Mouse (Mus musculus): ENCODE data around the gene Cavin1.

DNA sequence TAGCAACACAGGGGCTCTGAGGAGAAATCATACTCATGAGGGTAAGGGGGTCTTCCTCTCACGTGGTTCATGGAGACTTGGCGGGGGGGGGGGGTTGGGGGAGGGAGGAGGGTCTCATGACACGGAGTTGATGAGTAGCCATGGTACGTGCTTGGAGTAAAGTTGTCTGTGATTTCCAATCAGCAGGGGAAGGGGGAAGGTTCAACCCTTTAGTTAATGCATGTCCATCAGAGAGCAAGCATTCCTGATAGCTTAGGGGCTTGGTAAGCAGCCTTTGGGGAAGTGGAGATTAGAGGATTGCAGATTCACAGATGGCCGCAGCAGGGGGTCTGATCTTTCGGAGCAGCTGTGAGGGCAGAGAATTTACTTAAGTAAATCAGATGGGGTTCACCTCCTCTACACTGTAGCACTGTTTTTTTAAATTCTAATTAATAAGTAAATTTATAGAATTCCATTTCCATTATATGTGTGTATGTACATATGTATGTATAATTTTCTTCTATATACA lies 20.4 kb upstream of the Cavin1 start:
- TF ChIP-seq CTCF (IDR thresholded peaks at IDR 0.05; ENCODE audit: extremely low read depth, insufficient read depth, insufficient read length, insufficient replicate concordance), result no peak
- TF ChIP-seq POLR2A (IDR thresholded peaks at IDR 0.05; ENCODE audit: low read depth, low read length), result no peak

Measured in spleen, adult 2 months (tissue).